Mouse (Mus musculus) embryonic facial prominence, embryonic 15.5 days (tissue): Measurements from ENCODE around the gene Aes. TPM values are rescaled to one million over a fixed set of nuclear protein-coding genes. Genes with fewer than 3 reads are reported as not detected.

Experiments
- ATAC-seq: fragments of 200-750 bp; cut with Nextera tagmentation; 2 replicates; pipeline ENCODE4 v1.8.0; 2017; ENCODE audit warnings: low read depth, moderate TSS enrichment; ENCODE audit not compliant: insufficient number of reproducible peaks, low FRiP score, low TSS enrichment
- H3K27ac ChIP-seq: fragments of 300-500 bp; sonication (generic); replicated peaks from 2 replicates; pipeline ENCODE4 v1.5.1; 2015; ENCODE audit warnings: mild to moderate bottlenecking, inconsistent platforms
- H3K27me3 ChIP-seq: fragments of 300-500 bp; sonication (generic); 2 replicates; pipeline ENCODE4 v1.6.1; 2015; ENCODE audit warnings: inconsistent platforms
- H3K36me3 ChIP-seq: fragments of 300-500 bp; sonication (generic); 2 replicates; pipeline ENCODE4 v1.6.1; 2015; ENCODE audit warnings: mild to moderate bottlenecking, inconsistent platforms
- H3K4me1 ChIP-seq: fragments of 300-500 bp; sonication (generic); 2 replicates; pipeline ENCODE4 v1.6.1; 2015; ENCODE audit warnings: inconsistent platforms
- H3K4me2 ChIP-seq: fragments of 300-500 bp; sonication (generic); replicated peaks from 2 replicates; pipeline ENCODE4 v1.6.1; 2015; ENCODE audit warnings: mild to moderate bottlenecking, inconsistent platforms
- H3K4me3 ChIP-seq: fragments of 300-500 bp; sonication (generic); replicated peaks from 2 replicates; pipeline ENCODE4 v1.5.1; 2015; ENCODE audit warnings: mild to moderate bottlenecking, inconsistent platforms
- H3K9ac ChIP-seq: fragments of 300-500 bp; sonication (generic); 2 replicates; pipeline ENCODE4 v1.6.1; 2015; ENCODE audit warnings: inconsistent platforms
- H3K9me3 ChIP-seq: fragments of 300-500 bp; sonication (generic); replicated peaks from 2 replicates; pipeline ENCODE4 v1.6.1; 2016; ENCODE audit warnings: inconsistent platforms
- WGBS: fragments of 180-500 bp; shearing (Covaris S2); methylation state at CpG from one replicate; pipeline ENCODE4 v1.1.7; 2015; 5-methylcytosine and 5-hydroxymethylcytosine counted together
- polyA plus RNA-seq: library from polyadenylated mRNA; unstranded; fragments of >200 nt; fragmentation: Nextera tagmentation; extraction: Ambion mirVana; gene quantifications from 2 replicates; pipeline ENCODE4 v1.2.1, GENCODE M21; 2015

Gene Aes
- polyA plus RNA-seq, 1 experiment from 2014 or later: 649 TPM

GRCm38 (mm10) chr10:81569507-81570237 is 10.4 kb downstream of the Aes start:
- peak overlapping the region; percentile 48; the same call in 1 of the 2 replicates for H3K4me3 ChIP-seq
- WGBS: 46% methylated on average over 9 of the region's 9 CpGs
- no peak for ATAC-seq

GRCm38 (mm10) chr10:81570238-81570800 is 11.0 kb downstream of the Aes start:
- Histone ChIP-seq H3K9ac (no peak overlapping the region), H3K9me3 (no peaks in the 10 kb centered on the region), H3K36me3 (peaks cover 20% of the 10 kb centered on the region), H3K27ac (peak overlapping the region; percentile 96), H3K4me3 (peak overlapping the region; percentile 48), H3K4me1 (peaks cover 76% of the 10 kb centered on the region), H3K4me2 (peak overlapping the region; percentile 82), H3K27me3 (0 out of 2 replicates have a peak, but pooled peaks cover 11% of the 10 kb centered on the region)
- peak; percentile 17; the same call in 1 of the 2 replicates for ATAC-seq
- WGBS: 3% methylated on average over 8 of the region's 11 CpGs

More at GRCm38 (mm10) chr10:81569507-81570237, 10.4 kb downstream of the Aes start:
- H3K27ac ChIP-seq: peak overlapping the region; percentile 96
- H3K4me1 ChIP-seq: peaks cover 77% of the 10 kb centered on the region
- H3K9ac ChIP-seq: no peak overlapping the region
- H3K27me3 ChIP-seq: 0 out of 2 replicates have a peak, but pooled peaks cover 11% of the 10 kb centered on the region
- no peaks in the 10 kb centered on the region for H3K9me3 ChIP-seq
- H3K4me2 ChIP-seq: 0 out of 2 replicates have a peak overlapping the region, but pooled peaks have one; percentile 82
- peaks cover 26% of the 10 kb centered on the region for H3K36me3 ChIP-seq

- Histone ChIP-seq H3K4me3 (peak overlapping the region; percentile 48), H3K9me3 (no peaks in the 10 kb centered on the region), H3K27ac (peak overlapping the region; percentile 96), H3K27me3 (0 out of 2 replicates have a peak, but pooled peaks cover 11% of the 10 kb centered on the region), H3K4me2 (peak overlapping the region; percentile 82), H3K4me1 (peaks cover 76% of the 10 kb centered on the region), H3K9ac (0 out of 2 replicates have a peak overlapping the region, but pooled peaks have one; percentile 16), H3K36me3 (peaks cover 14% of the 10 kb centered on the region)
- under 1% methylated on average over 32 of the region's 34 CpGs for WGBS
- peak; percentile 69 for ATAC-seq
Observed at GRCm38 (mm10) chr10:81570831-81571500, 11.7 kb downstream of the Aes start.

- WGBS: 0% methylated on average over 18 of the region's 18 CpGs
- peaks cover 8% of the 10 kb centered on the region for H3K36me3 ChIP-seq
- H3K27ac ChIP-seq: peak overlapping the region; percentile 96
- peak overlapping the region; percentile 48 for H3K4me3 ChIP-seq
- H3K9ac ChIP-seq: 0 out of 2 replicates have a peak overlapping the region, but pooled peaks have one; percentile 16
- H3K9me3 ChIP-seq: no peaks in the 10 kb centered on the region
- ATAC-seq: peak; percentile 93
- H3K4me2 ChIP-seq: peak overlapping the region; percentile 82
- H3K27me3 ChIP-seq: peaks cover 11% of the 10 kb centered on the region; the same call in 1 of the 2 replicates
- H3K4me1 ChIP-seq: peaks cover 81% of the 10 kb centered on the region
Observed at GRCm38 (mm10) chr10:81571501-81571876, 12.2 kb downstream of the Aes start.

- 11% methylated on average over 9 of the region's 9 CpGs for WGBS
- peak overlapping the region; percentile 78 for H3K27ac ChIP-seq
Observed at GRCm38 (mm10) chr10:81572133-81572671, 12.9 kb downstream of the Aes start.

GRCm38 (mm10) chr10:81572975-81573374 is 13.7 kb downstream of the Aes start:
- H3K36me3 ChIP-seq: no peaks in the 10 kb centered on the region
- peaks cover 83% of the 10 kb centered on the region for H3K4me1 ChIP-seq
- H3K4me3 ChIP-seq: no peak overlapping the region
- peaks cover 11% of the 10 kb centered on the region; the same call in 1 of the 2 replicates for H3K27me3 ChIP-seq
- peak overlapping the region; percentile 78 for H3K27ac ChIP-seq
- no peak overlapping the region for H3K9ac ChIP-seq
- peak overlapping the region; percentile 82; the same call in 1 of the 2 replicates for H3K4me2 ChIP-seq
- no peaks in the 10 kb centered on the region for H3K9me3 ChIP-seq
- ATAC-seq: no peak
- 19% methylated on average over 9 of the region's 9 CpGs for whole genome bisulfite sequencing

More at GRCm38 (mm10) chr10:81572133-81572671, 12.9 kb downstream of the Aes start:
- Histone ChIP-seq H3K4me2 (peak overlapping the region; percentile 82), H3K9ac (no peak overlapping the region), H3K9me3 (no peaks in the 10 kb centered on the region), H3K4me3 (peak overlapping the region; percentile 48), H3K36me3 (peaks cover 1% of the 10 kb centered on the region; the same call in 1 of the 2 replicates), H3K4me1 (peaks cover 85% of the 10 kb centered on the region), H3K27me3 (peaks cover 11% of the 10 kb centered on the region; the same call in 1 of the 2 replicates)
- no peak for ATAC-seq

GRCm38 (mm10) chr10:81574081-81575056 is 15.1 kb downstream of the Aes start, which contains the start of gene Tle2:
Gene Tle2 (plus strand): TSS chr10:81574561.
- 21% methylated on average over 10 of the region's 10 CpGs for WGBS
- H3K27ac ChIP-seq: peak within 1 kb of the TSS; percentile 77
- H3K9ac ChIP-seq: peak within 1 kb of the TSS; percentile 70
- H3K4me1 ChIP-seq: peaks cover 82% of the 10 kb centered on the region
- H3K27me3 ChIP-seq: peaks cover 11% of the 10 kb centered on the region; the same call in 1 of the 2 replicates
- peak within 1 kb of the TSS; percentile 69 for H3K4me3 ChIP-seq
- H3K4me2 ChIP-seq: peak within 1 kb of the TSS; percentile 85
- ATAC-seq: no peak
- no peaks in the 10 kb centered on the region for H3K36me3 ChIP-seq
- H3K9me3 ChIP-seq: no peaks in the 10 kb centered on the region

GRCm38 (mm10) chr10:81575208-81575631 is 15.9 kb downstream of the Aes start:
- peak overlapping the region; percentile 77 for H3K27ac ChIP-seq
- H3K9me3 ChIP-seq: no peaks in the 10 kb centered on the region
- peak overlapping the region; percentile 70 for H3K9ac ChIP-seq
- no peak for ATAC-seq
- under 1% methylated on average over 26 of the region's 30 CpGs for WGBS
- 0 out of 2 replicates have a peak, but pooled peaks cover 2% of the 10 kb centered on the region for H3K36me3 ChIP-seq
- peak overlapping the region; percentile 69 for H3K4me3 ChIP-seq
- H3K27me3 ChIP-seq: peaks cover 11% of the 10 kb centered on the region; the same call in 1 of the 2 replicates
- H3K4me1 ChIP-seq: peaks cover 80% of the 10 kb centered on the region
- H3K4me2 ChIP-seq: peak overlapping the region; percentile 85

GRCm38 (mm10) chr10:81575695-81576094 is 16.4 kb downstream of the Aes start:
- Histone ChIP-seq H3K27ac (peak overlapping the region; percentile 77), H3K4me2 (peak overlapping the region; percentile 85), H3K4me1 (peaks cover 80% of the 10 kb centered on the region), H3K9ac (peak overlapping the region; percentile 70), H3K4me3 (peak overlapping the region; percentile 69), H3K36me3 (0 out of 2 replicates have a peak, but pooled peaks cover 7% of the 10 kb centered on the region), H3K9me3 (no peaks in the 10 kb centered on the region), H3K27me3 (peaks cover 11% of the 10 kb centered on the region; the same call in 1 of the 2 replicates)
- ATAC-seq: no peak
- WGBS: 1% methylated on average over 6 of the region's 6 CpGs
